Mouse (Mus musculus) ovary, postnatal 36 days (tissue): ENCODE results near the gene Bub3.

Experiments used
- DNase-seq: peaks from one replicate; pipeline ENCODE4 v3.0.0; 2022; ENCODE audit warnings: low spot score, mixed read lengths

Bub3 gene

GRCm38 (mm10) chr7:131559986-131560696, at the start of gene Bub3:
Bub3 (plus strand) TSS chr7:131560222.
- peak; percentile 83 for DNase-seq

- DNase-seq: peak; percentile 75
Measured at GRCm38 (mm10) chr7:131539979-131540378, 20.0 kb upstream of the Bub3 start.

GRCm38 (mm10) chr7:131541184-131542114, 18.6 kb upstream of the Bub3 start:
- no peak for DNase-seq

- DNase-seq: no peak
Measured at GRCm38 (mm10) chr7:131542115-131542871, 17.7 kb upstream of the Bub3 start, which contains the start of gene Hmx3. Hmx3 (plus strand) TSS chr7:131542867.

- no peak for DNase-seq
Measured at GRCm38 (mm10) chr7:131542872-131543622, 17.0 kb upstream of the Bub3 start.

- no peak for DNase-seq
Measured at GRCm38 (mm10) chr7:131543623-131544481, 16.2 kb upstream of the Bub3 start.

GRCm38 (mm10) chr7:131544871-131545270, 15.2 kb upstream of the Bub3 start:
- no peak for DNase-seq

- DNase-seq: no peak
Measured at GRCm38 (mm10) chr7:131545701-131546385, 14.2 kb upstream of the Bub3 start.

- DNase-seq: no peak
Measured at GRCm38 (mm10) chr7:131546423-131546822, 13.6 kb upstream of the Bub3 start.

- DNase-seq: no peak
Measured at GRCm38 (mm10) chr7:131547481-131547880, 12.5 kb upstream of the Bub3 start.

GRCm38 (mm10) chr7:131548473-131548872, 11.5 kb upstream of the Bub3 start, which contains the start of gene Hmx2:
Hmx2 (plus strand) TSS chr7:131548773.
- DNase-seq: no peak

- DNase-seq: no peak
Measured at GRCm38 (mm10) chr7:131551471-131551870, 8.6 kb upstream of the Bub3 start.

GRCm38 (mm10) chr7:131551931-131552741, 7.9 kb upstream of the Bub3 start:
- DNase-seq: no peak

- no peak for DNase-seq
Measured at GRCm38 (mm10) chr7:131552781-131553180, 7.2 kb upstream of the Bub3 start.

- DNase-seq: peak; percentile 37
Measured at GRCm38 (mm10) chr7:131553771-131554175, 6.2 kb upstream of the Bub3 start.

GRCm38 (mm10) chr7:131554341-131555180, 5.5 kb upstream of the Bub3 start:
- no peak for DNase-seq

- DNase-seq: peak; percentile 30
Measured at GRCm38 (mm10) chr7:131555301-131556081, 4.5 kb upstream of the Bub3 start.
